Mouse (Mus musculus) liver, adult 2 months (tissue): ENCODE measurements at regions not wholly inside any gene's neighbourhood (a gene's known extent, or its start where the extent isn't known, plus 50 kb on each side); places are given as distances from the start of the nearest gene placed in this dataset.

Experiments used
- CTCF ChIP-seq: fragments of 200-500 bp; IDR thresholded peaks from 2 replicates; pipeline ENCODE4 v1.5.1; 2011; ENCODE audit warnings: low read depth, low read length, control low read depth
- POLR2A ChIP-seq: fragments of 200-500 bp; IDR thresholded peaks from 2 replicates; pipeline ENCODE4 v1.6.1; 2011; ENCODE audit warnings: low read length, control low read depth; ENCODE audit not compliant: insufficient read depth; ENCODE audit errors: extremely low read depth

DNA sequence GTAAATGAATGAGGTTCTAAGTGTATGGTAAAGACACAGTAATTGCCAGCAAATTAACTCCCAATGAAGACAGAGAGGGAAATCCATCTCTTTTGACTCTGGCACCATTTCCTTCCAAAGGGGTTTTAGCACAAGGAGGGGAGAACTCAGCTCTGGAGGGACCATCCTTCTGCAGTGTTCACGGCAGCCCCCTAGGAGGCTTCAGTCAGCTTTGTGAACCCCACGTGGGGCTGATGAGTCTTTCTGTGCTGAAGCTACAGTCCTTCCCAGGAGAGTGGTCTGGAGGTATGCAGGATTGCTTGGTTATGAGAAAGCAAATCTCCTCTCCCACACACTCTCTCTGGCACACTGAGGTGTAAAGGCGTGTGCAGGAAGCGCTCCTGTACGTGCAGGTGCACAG, 280.7 kb downstream of the Setd4 start:
- no peak for TF ChIP-seq CTCF
- no peak for TF ChIP-seq POLR2A
